Mouse (Mus musculus): ENCODE measurements around the gene Cpt1a. TPM values are rescaled to one million over a fixed set of nuclear protein-coding genes. Genes with fewer than 3 reads are reported as not detected.
A peak's percentile ranks its signal among the peaks of the same experiment; 100 is the strongest.

Cpt1a gene
- total and polyA plus RNA-seq, 2 experiments = 162 to 182 TPM

DNA sequence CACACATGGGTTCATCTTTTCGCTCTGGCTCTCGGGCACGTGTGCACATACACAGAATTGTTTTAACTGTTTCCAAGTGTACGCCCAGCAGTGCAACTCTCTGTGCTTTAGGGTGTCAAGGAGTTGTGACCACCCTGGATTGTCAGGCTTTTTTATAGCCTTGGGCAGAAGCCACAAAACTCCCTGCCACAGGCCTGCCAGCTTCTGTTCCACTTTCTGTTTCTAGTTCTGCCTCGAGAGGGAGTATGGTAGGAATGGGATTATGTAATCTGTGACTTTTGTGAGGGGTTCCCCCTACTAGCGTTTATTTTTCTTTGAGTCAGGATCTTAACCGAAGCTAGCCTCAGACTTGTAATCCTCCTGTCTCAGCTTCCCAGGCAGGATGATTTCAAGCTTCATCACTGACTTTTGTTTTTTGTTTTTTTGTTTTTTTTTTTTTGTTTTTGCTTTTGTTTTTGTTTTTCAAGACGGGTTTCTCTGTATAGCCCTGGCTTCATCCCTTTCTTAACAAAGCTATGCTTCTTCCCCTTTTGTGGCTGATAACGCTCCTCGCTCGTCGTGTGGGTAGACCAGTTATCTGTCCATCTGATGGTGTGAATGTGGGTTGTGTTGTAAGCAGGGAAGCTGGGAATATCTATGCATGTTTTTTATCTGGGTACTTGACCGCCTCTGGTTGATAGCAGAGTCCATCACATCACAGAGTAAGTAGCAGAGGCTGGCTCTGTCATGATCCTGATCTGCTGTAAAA lies 37.9 kb downstream of the Cpt1a start:
- Histone ChIP-seq H3K36me3 (ENCODE audit: control insufficient read depth, insufficient read depth, low read length) (peaks cover 95% of the 10 kb centered on the region), H3K27ac (replicated peaks; ENCODE audit: insufficient read depth, low read depth, low read length) (no peak overlapping the region)

DNA sequence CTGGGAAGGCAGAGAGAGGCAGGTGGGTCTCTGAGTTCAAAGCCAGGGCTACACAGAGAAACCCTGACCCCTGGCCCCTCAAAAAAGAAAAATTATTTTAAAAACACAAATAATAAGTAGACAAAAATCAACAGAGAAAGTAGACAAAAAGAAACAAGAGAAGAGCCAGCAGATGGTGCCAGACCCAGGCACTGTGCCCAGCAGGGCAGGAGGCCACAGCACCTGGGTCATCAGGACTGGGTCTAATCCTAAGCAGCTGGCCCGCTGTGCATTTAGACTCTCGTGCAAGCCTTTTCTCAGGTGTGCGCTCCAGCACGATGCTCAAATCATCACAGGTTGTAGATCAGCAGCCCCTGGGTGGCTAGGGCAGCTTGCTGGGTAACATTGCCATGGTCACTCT lies 41.4 kb downstream of the Cpt1a start:
- H3K9ac ChIP-seq (ENCODE audit: low read depth, low read length) = no peak overlapping the region
- no peak overlapping the region for H3K4me3 ChIP-seq (ENCODE audit: insufficient read depth, low read depth, low read length)
- H3K79me2 ChIP-seq (ENCODE audit: control insufficient read depth, insufficient read depth, low read length) = no peaks in the 10 kb centered on the region
- H3K36me3 ChIP-seq (ENCODE audit: control insufficient read depth, insufficient read depth, low read length) = peaks cover 96% of the 10 kb centered on the region
- H3K27ac ChIP-seq (replicated peaks; ENCODE audit: insufficient read depth, low read depth, low read length) = no peak overlapping the region
- no peaks in the 10 kb centered on the region for H3K27me3 ChIP-seq (ENCODE audit: control insufficient read depth, insufficient read depth, low read length)
- peaks cover 1% of the 10 kb centered on the region; the same call in 1 of the 2 replicates for H3K4me1 ChIP-seq (ENCODE audit: control insufficient read depth, insufficient read depth, low read length)
- TF ChIP-seq CTCF (IDR thresholded peaks at IDR 0.05; ENCODE audit: low read depth, low read length) (peak; percentile 36; the same call in 1 of the 2 replicates), POLR2A (IDR thresholded peaks at IDR 0.05; ENCODE audit: extremely low read depth, insufficient read depth, low read length) (no peak)
- 63% methylated on average over 4 of the region's 4 CpGs for WGBS
- DNase-seq (ENCODE audit: extremely low read depth, low read depth, low spot score) = peak; percentile 62

More for the DNA sequence above, 37.9 kb downstream of the Cpt1a start:
- no peak for DNase-seq (ENCODE audit: extremely low read depth, low read depth, low spot score)
- Histone ChIP-seq H3K27me3 (ENCODE audit: control insufficient read depth, insufficient read depth, low read length) (no peaks in the 10 kb centered on the region), H3K9ac (ENCODE audit: low read depth, low read length) (no peak overlapping the region), H3K4me3 (ENCODE audit: insufficient read depth, low read depth, low read length) (no peak overlapping the region), H3K79me2 (ENCODE audit: control insufficient read depth, insufficient read depth, low read length) (peaks cover 7% of the 10 kb centered on the region; the same call in 1 of the 2 replicates), H3K4me1 (ENCODE audit: control insufficient read depth, insufficient read depth, low read length) (peaks cover 1% of the 10 kb centered on the region; the same call in 1 of the 2 replicates)
- WGBS = 77% methylated on average over 13 of the region's 13 CpGs
- TF ChIP-seq CTCF (IDR thresholded peaks at IDR 0.05; ENCODE audit: low read depth, low read length) (no peak), POLR2A (IDR thresholded peaks at IDR 0.05; ENCODE audit: extremely low read depth, insufficient read depth, low read length) (no peak)

DNA sequence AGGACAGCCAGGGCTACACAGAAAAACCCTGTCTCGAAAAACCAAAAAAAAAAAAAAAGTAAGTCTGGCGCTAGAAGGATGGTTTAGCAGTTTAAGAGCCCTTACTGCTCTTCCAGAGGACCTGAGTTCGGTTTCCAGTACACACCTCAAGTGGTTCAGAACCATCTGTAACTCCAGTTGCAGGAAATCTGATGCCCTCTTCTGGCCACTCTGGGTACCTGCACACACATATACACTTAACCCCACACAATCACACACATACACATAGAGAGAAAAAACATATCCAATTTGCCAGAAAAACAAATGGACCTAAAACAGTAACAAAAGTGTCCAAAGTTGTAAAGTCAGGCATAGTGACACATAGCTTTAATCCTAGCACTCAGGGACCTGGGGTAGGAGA lies 43.0 kb downstream of the Cpt1a start:
- Histone ChIP-seq H3K27ac (replicated peaks; ENCODE audit: insufficient read depth, low read depth, low read length) (no peak overlapping the region), H3K27me3 (ENCODE audit: control insufficient read depth, insufficient read depth, low read length) (no peaks in the 10 kb centered on the region), H3K9ac (ENCODE audit: low read depth, low read length) (no peak overlapping the region), H3K4me3 (ENCODE audit: insufficient read depth, low read depth, low read length) (no peak overlapping the region), H3K4me1 (ENCODE audit: control insufficient read depth, insufficient read depth, low read length) (peaks cover 1% of the 10 kb centered on the region; the same call in 1 of the 2 replicates), H3K79me2 (ENCODE audit: control insufficient read depth, insufficient read depth, low read length) (no peaks in the 10 kb centered on the region), H3K36me3 (ENCODE audit: control insufficient read depth, insufficient read depth, low read length) (peaks cover 99% of the 10 kb centered on the region)
- TF ChIP-seq CTCF (IDR thresholded peaks at IDR 0.05; ENCODE audit: low read depth, low read length) (peak; percentile 18; the same call in 1 of the 2 replicates), POLR2A (IDR thresholded peaks at IDR 0.05; ENCODE audit: extremely low read depth, insufficient read depth, low read length) (no peak)
- 96% methylated on average over 3 of the region's 3 CpGs for WGBS
- no peak for DNase-seq (ENCODE audit: extremely low read depth, low read depth, low spot score)

DNA sequence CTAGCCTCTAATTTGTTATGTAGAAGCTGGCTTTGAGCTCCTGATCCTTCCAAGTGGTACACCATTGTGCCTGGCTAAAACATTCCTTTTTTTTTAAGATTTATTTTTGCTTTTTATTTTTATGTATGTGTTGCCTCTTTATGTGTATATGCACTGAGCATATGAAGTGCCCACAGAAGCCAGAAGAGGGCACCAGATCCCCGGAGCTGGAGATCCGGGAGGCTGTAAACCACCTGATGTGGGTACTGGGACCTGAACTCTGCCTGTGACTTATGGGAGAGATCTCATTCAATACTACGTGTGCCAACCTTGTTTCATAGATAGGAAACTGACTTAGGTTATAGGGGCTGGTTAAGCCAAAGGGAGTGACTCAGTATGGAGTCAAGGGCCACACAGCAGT lies 46.1 kb downstream of the Cpt1a start:
- no peak for DNase-seq (ENCODE audit: extremely low read depth, low read depth, low spot score)
- WGBS = 86% methylated on average over 3 of the region's 3 CpGs

DNA sequence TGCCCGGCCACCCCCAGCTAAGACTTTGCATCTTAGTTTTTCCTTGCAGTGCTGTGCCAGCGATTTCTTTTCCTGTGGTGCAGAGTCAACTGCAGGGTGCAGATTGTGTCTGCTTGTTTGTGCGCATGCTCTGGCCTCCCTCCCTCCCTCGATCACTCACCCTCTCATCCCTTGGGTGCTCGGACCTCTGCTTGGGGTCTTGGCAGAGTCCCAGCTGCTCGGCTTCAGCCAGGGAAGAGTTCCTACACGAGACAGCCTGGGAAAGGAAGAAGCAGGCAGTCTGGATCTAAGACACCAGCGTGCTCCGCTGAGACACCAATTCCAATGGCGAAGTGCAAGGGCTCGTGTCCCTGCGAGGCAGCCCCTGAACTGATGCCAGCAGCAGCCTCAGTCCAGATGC lies 51.2 kb downstream of the Cpt1a start:
- no peaks in the 10 kb centered on the region for H3K79me2 ChIP-seq (ENCODE audit: control insufficient read depth, insufficient read depth, low read length)
- H3K27ac ChIP-seq (replicated peaks; ENCODE audit: insufficient read depth, low read depth, low read length) = no peak overlapping the region
- H3K27me3 ChIP-seq (ENCODE audit: control insufficient read depth, insufficient read depth, low read length) = no peaks in the 10 kb centered on the region
- DNase-seq (ENCODE audit: extremely low read depth, low read depth, low spot score) = no peak
- WGBS = 87% methylated on average over 12 of the region's 12 CpGs
- H3K4me1 ChIP-seq (ENCODE audit: control insufficient read depth, insufficient read depth, low read length) = no peaks in the 10 kb centered on the region
- no peak overlapping the region for H3K4me3 ChIP-seq (ENCODE audit: insufficient read depth, low read depth, low read length)
- peaks cover 86% of the 10 kb centered on the region for H3K36me3 ChIP-seq (ENCODE audit: control insufficient read depth, insufficient read depth, low read length)
- no peak overlapping the region for H3K9ac ChIP-seq (ENCODE audit: low read depth, low read length)
- TF ChIP-seq CTCF (IDR thresholded peaks at IDR 0.05; ENCODE audit: low read depth, low read length) = no peak
- no peak for TF ChIP-seq POLR2A (IDR thresholded peaks at IDR 0.05; ENCODE audit: extremely low read depth, insufficient read depth, low read length)

More for the DNA sequence above, 46.1 kb downstream of the Cpt1a start:
- no peak overlapping the region for H3K9ac ChIP-seq (ENCODE audit: low read depth, low read length)
- H3K27ac ChIP-seq (replicated peaks; ENCODE audit: insufficient read depth, low read depth, low read length) = no peak overlapping the region
- no peaks in the 10 kb centered on the region for H3K79me2 ChIP-seq (ENCODE audit: control insufficient read depth, insufficient read depth, low read length)
- TF ChIP-seq CTCF (IDR thresholded peaks at IDR 0.05; ENCODE audit: low read depth, low read length) (no peak; the same call in 1 of the 2 replicates), POLR2A (IDR thresholded peaks at IDR 0.05; ENCODE audit: extremely low read depth, insufficient read depth, low read length) (no peak)
- no peak overlapping the region for H3K4me3 ChIP-seq (ENCODE audit: insufficient read depth, low read depth, low read length)
- H3K36me3 ChIP-seq (ENCODE audit: control insufficient read depth, insufficient read depth, low read length) = peaks cover 92% of the 10 kb centered on the region
- H3K27me3 ChIP-seq (ENCODE audit: control insufficient read depth, insufficient read depth, low read length) = no peaks in the 10 kb centered on the region
- H3K4me1 ChIP-seq (ENCODE audit: control insufficient read depth, insufficient read depth, low read length) = no peaks in the 10 kb centered on the region

DNA sequence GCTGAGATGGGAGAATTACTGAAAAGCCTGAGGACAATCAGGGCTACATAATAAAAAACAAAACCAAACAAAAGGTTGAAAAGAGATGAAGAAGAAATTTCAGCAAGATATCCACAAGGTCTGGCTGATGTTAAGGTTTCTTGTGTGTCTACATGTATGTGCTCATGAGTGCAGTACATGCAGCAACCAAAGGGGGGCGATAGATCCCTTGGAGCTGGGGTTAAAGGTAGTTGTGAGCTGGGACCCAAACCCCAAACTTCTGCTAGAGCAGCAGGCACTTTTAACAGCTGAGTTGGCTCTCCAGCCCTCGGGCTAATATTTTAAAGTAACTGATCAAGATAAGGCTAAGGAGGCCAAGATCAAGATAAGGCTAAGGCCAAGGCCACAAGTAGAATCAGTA lies 51.9 kb downstream of the Cpt1a start:
- Histone ChIP-seq H3K27ac (replicated peaks; ENCODE audit: insufficient read depth, low read depth, low read length) (no peak overlapping the region), H3K36me3 (ENCODE audit: control insufficient read depth, insufficient read depth, low read length) (peaks cover 85% of the 10 kb centered on the region), H3K9ac (ENCODE audit: low read depth, low read length) (no peak overlapping the region), H3K4me3 (ENCODE audit: insufficient read depth, low read depth, low read length) (no peak overlapping the region), H3K4me1 (ENCODE audit: control insufficient read depth, insufficient read depth, low read length) (no peaks in the 10 kb centered on the region), H3K79me2 (ENCODE audit: control insufficient read depth, insufficient read depth, low read length) (no peaks in the 10 kb centered on the region), H3K27me3 (ENCODE audit: control insufficient read depth, insufficient read depth, low read length) (no peaks in the 10 kb centered on the region)
- 63% methylated on average over 2 of the region's 2 CpGs for WGBS
- peak; percentile 34; the same call in 1 of the 2 replicates for TF ChIP-seq CTCF (IDR thresholded peaks at IDR 0.05; ENCODE audit: low read depth, low read length)
- no peak for TF ChIP-seq POLR2A (IDR thresholded peaks at IDR 0.05; ENCODE audit: extremely low read depth, insufficient read depth, low read length)
- DNase-seq (ENCODE audit: extremely low read depth, low read depth, low spot score) = no peak
